In genomic region chr2:84889316-84890044, GRCm38 (mm10) we compare ENCODE assay signal across 8 mouse cellular contexts. TPM values are rescaled to one million over a fixed set of nuclear protein-coding genes. Genes with fewer than 3 reads are reported as not detected.
A peak's percentile ranks its signal among the peaks of the same experiment; 100 is the strongest.
DNase-seq lines count a peak whose midpoint lies in the region; ATAC-seq and TF ChIP-seq lines count a peak whose summit lies in the region.

No protein-coding gene starts in this region.

- 12% methylated on average over 14 of the region's 14 CpGs for WGBS in lung, embryonic 14.5 days
- 15% methylated on average over 14 of the region's 14 CpGs for WGBS in forebrain, embryonic 12.5 days
- WGBS in intestine, postnatal 0 days, result 18% methylated on average over 14 of the region's 14 CpGs
- 11% methylated on average over 14 of the region's 14 CpGs for WGBS in neural tube, embryonic 15.5 days

- peak overlapping the region; percentile 32; the same call in 1 of the 2 replicates for H3K9ac ChIP-seq in lung, embryonic 14.5 days
- H3K9ac ChIP-seq in forebrain, embryonic 12.5 days, result no peak overlapping the region
- H3K9ac ChIP-seq in intestine, postnatal 0 days (ENCODE audit: low read depth, low read length), result no peak overlapping the region
- peak overlapping the region; percentile 17; the same call in 1 of the 2 replicates for H3K9ac ChIP-seq in neural tube, embryonic 15.5 days (replicated peaks)

- DNase-seq in lung, embryonic 14.5 days, result no peak
- no peak for DNase-seq in lung, postnatal 36 days
- no peak for DNase-seq in thymus, postnatal 36 days
- no peak for DNase-seq in T-cell, adult 2 months (ENCODE audit: low spot score)
- DNase-seq in lung, postnatal 14 days, result no peak

- H3K27me3 ChIP-seq in lung, embryonic 14.5 days (ENCODE audit: insufficient read depth, low read length), result peaks cover 48% of the 10 kb centered on the region
- peaks cover 67% of the 10 kb centered on the region for H3K27me3 ChIP-seq in forebrain, embryonic 12.5 days
- peaks cover 46% of the 10 kb centered on the region for H3K27me3 ChIP-seq in intestine, postnatal 0 days (replicated peaks; ENCODE audit: control insufficient read depth, insufficient read depth, low read length)
- peaks cover 60% of the 10 kb centered on the region for H3K27me3 ChIP-seq in neural tube, embryonic 15.5 days (replicated peaks)

- H3K4me1 ChIP-seq in lung, embryonic 14.5 days (ENCODE audit: insufficient read depth), result peaks cover 11% of the 10 kb centered on the region
- peaks cover 38% of the 10 kb centered on the region for H3K4me1 ChIP-seq in forebrain, embryonic 12.5 days
- H3K4me1 ChIP-seq in intestine, postnatal 0 days (replicated peaks; ENCODE audit: control insufficient read depth, insufficient read depth, low read length), result peaks cover 11% of the 10 kb centered on the region; the same call in 1 of the 2 replicates
- peaks cover 38% of the 10 kb centered on the region for H3K4me1 ChIP-seq in neural tube, embryonic 15.5 days

- no peaks in the 10 kb centered on the region for H3K9me3 ChIP-seq in lung, embryonic 14.5 days (ENCODE audit: low read depth, low read length)
- H3K9me3 ChIP-seq in forebrain, embryonic 12.5 days, result no peaks in the 10 kb centered on the region
- no peaks in the 10 kb centered on the region for H3K9me3 ChIP-seq in intestine, postnatal 0 days (ENCODE audit: control insufficient read depth)
- H3K9me3 ChIP-seq in neural tube, embryonic 15.5 days (replicated peaks), result no peaks in the 10 kb centered on the region

- no peaks in the 10 kb centered on the region for H3K36me3 ChIP-seq in lung, embryonic 14.5 days (ENCODE audit: insufficient read depth)
- no peaks in the 10 kb centered on the region for H3K36me3 ChIP-seq in forebrain, embryonic 12.5 days (replicated peaks)
- no peaks in the 10 kb centered on the region for H3K36me3 ChIP-seq in intestine, postnatal 0 days (ENCODE audit: control insufficient read depth, insufficient read depth)
- H3K36me3 ChIP-seq in neural tube, embryonic 15.5 days, result no peaks in the 10 kb centered on the region

- H3K27ac ChIP-seq in lung, embryonic 14.5 days (ENCODE audit: low read depth), result no peak overlapping the region
- H3K27ac ChIP-seq in forebrain, embryonic 12.5 days, result 0 out of 2 replicates have a peak overlapping the region, but pooled peaks have one; percentile 31
- H3K27ac ChIP-seq in intestine, postnatal 0 days (ENCODE audit: low read depth, low read length), result no peak overlapping the region
- no peak overlapping the region for H3K27ac ChIP-seq in neural tube, embryonic 15.5 days (replicated peaks)

- peak; percentile 14; the same call in 1 of the 2 replicates for ATAC-seq in lung, embryonic 14.5 days (ENCODE audit: insufficient read depth)
- no peak for ATAC-seq in forebrain, embryonic 12.5 days (ENCODE audit: low FRiP score)
- ATAC-seq in intestine, postnatal 0 days, result no peak
- no peak for ATAC-seq in neural tube, embryonic 15.5 days (ENCODE audit: low FRiP score)

- H3K4me2 ChIP-seq in lung, embryonic 14.5 days, result peak overlapping the region; percentile 79
- peak overlapping the region; percentile 79 for H3K4me2 ChIP-seq in forebrain, embryonic 12.5 days
- peak overlapping the region; percentile 87 for H3K4me2 ChIP-seq in intestine, postnatal 0 days (replicated peaks; ENCODE audit: low read depth)
- peak overlapping the region; percentile 81 for H3K4me2 ChIP-seq in neural tube, embryonic 15.5 days

- TF ChIP-seq CTCF in lung, embryonic 14.5 days (IDR thresholded peaks at IDR 0.05; ENCODE audit: low read depth), result no peak
- TF ChIP-seq CTCF in intestine, postnatal 0 days (IDR thresholded peaks at IDR 0.05; ENCODE audit: low read depth), result no peak

- H3K4me3 ChIP-seq in lung, embryonic 14.5 days (ENCODE audit: low read depth, low read length), result peak overlapping the region; percentile 57
- H3K4me3 ChIP-seq in forebrain, embryonic 12.5 days (replicated peaks), result peak overlapping the region; percentile 65
- peak overlapping the region; percentile 26 for H3K4me3 ChIP-seq in intestine, postnatal 0 days (ENCODE audit: low read depth, low read length)
- H3K4me3 ChIP-seq in neural tube, embryonic 15.5 days (replicated peaks), result peak overlapping the region; percentile 32

RNA-seq across cellular contexts. Expression of gene Rtn4rl2, which starts 3.0 kb away (rescaled TPM):
- 1.1 and 1.2 TPM in 2 replicates for polyA plus RNA-seq in lung, embryonic 14.5 days (2014; fragmentation: Nextera tagmentation; extraction: Ambion mirVana)
- 5.2 and 7.9 TPM in 2 replicates for polyA plus RNA-seq in forebrain, embryonic 12.5 days (2016; fragmentation: Nextera tagmentation; extraction: Ambion mirVana)
- 0.98 and 1.0 TPM in 2 replicates for polyA plus RNA-seq in intestine, postnatal 0 days (2015; fragmentation: Nextera tagmentation; extraction: Ambion mirVana)
- 3.6 and 3.9 TPM in 2 replicates for polyA plus RNA-seq in neural tube, embryonic 15.5 days (2015; fragmentation: Nextera tagmentation; extraction: Ambion mirVana)

RNA-seq across cellular contexts. Expression of gene Slc43a3, which starts 46.9 kb away (rescaled TPM):
- 77.4 and 78.9 TPM in 2 replicates for polyA plus RNA-seq in lung, embryonic 14.5 days (2014; fragmentation: Nextera tagmentation; extraction: Ambion mirVana)
- polyA plus RNA-seq in forebrain, embryonic 12.5 days (2016; fragmentation: Nextera tagmentation; extraction: Ambion mirVana), result 10.1 and 11.3 TPM in 2 replicates
- polyA plus RNA-seq in intestine, postnatal 0 days (2015; fragmentation: Nextera tagmentation; extraction: Ambion mirVana), result 42.5 and 48.0 TPM in 2 replicates
- 5.7 and 15.2 TPM in 2 replicates for polyA plus RNA-seq in neural tube, embryonic 15.5 days (2015; fragmentation: Nextera tagmentation; extraction: Ambion mirVana)

RNA-seq across cellular contexts. Expression of gene Slc43a1, which starts 50.8 kb away (rescaled TPM):
- polyA plus RNA-seq in lung, embryonic 14.5 days (2014; fragmentation: Nextera tagmentation; extraction: Ambion mirVana), result 18.8 and 20.2 TPM in 2 replicates
- polyA plus RNA-seq in forebrain, embryonic 12.5 days (2016; fragmentation: Nextera tagmentation; extraction: Ambion mirVana), result 11.4 and 14.4 TPM in 2 replicates
- 3.6 and 4.1 TPM in 2 replicates for polyA plus RNA-seq in intestine, postnatal 0 days (2015; fragmentation: Nextera tagmentation; extraction: Ambion mirVana)
- 1.3 and 5.0 TPM in 2 replicates for polyA plus RNA-seq in neural tube, embryonic 15.5 days (2015; fragmentation: Nextera tagmentation; extraction: Ambion mirVana)

Comparison
In these comparisons a context has a peak if more than half of its experiments do, and no peak if none do; other contexts are left out.
1. H3K9ac ChIP-seq: peak in lung, embryonic 14.5 days (single experiment) and neural tube, embryonic 15.5 days (single experiment); none in forebrain, embryonic 12.5 days (single experiment) and intestine, postnatal 0 days (single experiment).
2. Peak in every context shown above with its lines, with median percentiles within 50 percentile points of each other: H3K4me2 ChIP-seq and H3K4me3 ChIP-seq.